Mouse (Mus musculus): Measurements from ENCODE around the gene Gpr84.
A peak's percentile ranks its signal among the peaks of the same experiment; 100 is the strongest.
"Not testable (repeated sequence)": the region's sequence is repeated elsewhere in the genome, so short reads cannot be mapped to it uniquely, and the experiment has no call there.

Gene Gpr84

GRCm38 (mm10) chr15:103285778-103286417 is 24.5 kb downstream of the Gpr84 start:
- DNase-seq, result peak; percentile 89 to 90

GRCm38 (mm10) chr15:103284647-103285046 is 25.8 kb downstream of the Gpr84 start:
- DNase-seq, result peak; percentile 40 to 49

- DNase-seq, result peak; percentile 58 to 69
Measured at GRCm38 (mm10) chr15:103284066-103284465, 26.3 kb downstream of the Gpr84 start.

GRCm38 (mm10) chr15:103281465-103282205 is 28.8 kb downstream of the Gpr84 start:
- no peak for DNase-seq

- DNase-seq, result peak; percentile 35 to 52
Measured at GRCm38 (mm10) chr15:103280817-103281464, 29.5 kb downstream of the Gpr84 start.

GRCm38 (mm10) chr15:103279750-103280149 is 30.7 kb downstream of the Gpr84 start:
- DNase-seq, result peak; percentile 38 to 58

GRCm38 (mm10) chr15:103277949-103278348 is 32.5 kb downstream of the Gpr84 start:
- no peak for DNase-seq

- not testable (repeated sequence) for DNase-seq
Measured at GRCm38 (mm10) chr15:103275943-103276342, 34.5 kb downstream of the Gpr84 start.

- peak; percentile 96 for DNase-seq
Measured at GRCm38 (mm10) chr15:103272419-103273279, 37.8 kb downstream of the Gpr84 start, which contains the start of gene Copz1. Gene Copz1 (plus strand): TSS chr15:103272714.

- no peak for DNase-seq
Measured at GRCm38 (mm10) chr15:103268903-103269302, 41.5 kb downstream of the Gpr84 start.

- no peak for DNase-seq
Measured at GRCm38 (mm10) chr15:103264794-103265193, 45.6 kb downstream of the Gpr84 start.

GRCm38 (mm10) chr15:103259989-103260388 is 50.4 kb downstream of the Gpr84 start:
- DNase-seq, result peak in 1 of 2 experiments; percentile 29

- DNase-seq, result no peak
Measured at GRCm38 (mm10) chr15:103259162-103259561, 51.2 kb downstream of the Gpr84 start.
